Comparison of ENCODE assay signal across 18 mouse cellular contexts in genomic region chr12:14923768-14924167, GRCm38 (mm10).
"Had no signal": no experiment of that assay in that cellular context is flagged by ENCODE, and none has a peak within 500 bp of the region (broad histone marks: within the 10 kb centered on the region; RNA-seq: fewer than 3 reads in every experiment).

No protein-coding gene starts in this region.

- H3K9ac ChIP-seq: lung, embryonic 14.5 days; neural tube, embryonic 13.5 days; neural tube, embryonic 15.5 days; stomach, embryonic 15.5 days had no signal

- H3K9me3 ChIP-seq: midbrain, embryonic 10.5 days; neural tube, embryonic 13.5 days; neural tube, embryonic 15.5 days; stomach, embryonic 15.5 days had no signal

- H3K27me3 ChIP-seq: neural tube, embryonic 13.5 days; neural tube, embryonic 15.5 days; stomach, embryonic 15.5 days had no signal

- H3K27ac ChIP-seq: midbrain, embryonic 10.5 days; neural tube, embryonic 13.5 days; neural tube, embryonic 15.5 days; stomach, embryonic 15.5 days; stomach, postnatal 0 days had no signal

- H3K4me1 ChIP-seq: neural tube, embryonic 13.5 days; neural tube, embryonic 15.5 days; stomach, embryonic 15.5 days had no signal

- H3K4me3 ChIP-seq: midbrain, embryonic 10.5 days; myocyte; neural tube, embryonic 13.5 days; neural tube, embryonic 15.5 days; stomach, embryonic 15.5 days had no signal

- DNase-seq: lung, adult 18-20 months; lung, embryonic 14.5 days; lung, postnatal 10 days; lung, postnatal 4 days; midbrain, embryonic 14.5 days; retina, postnatal 1 day; right cerebral cortex, adult 18-20 months; right cerebral cortex, postnatal 14 days; thymus, adult 2 months; thymus, postnatal 25 days; thymus, postnatal 4 days had no signal

- H3K4me2 ChIP-seq: lung, embryonic 14.5 days; neural tube, embryonic 13.5 days; neural tube, embryonic 15.5 days; stomach, embryonic 15.5 days had no signal

- ATAC-seq: midbrain, embryonic 16.5 days had no signal

- H3K36me3 ChIP-seq: midbrain, embryonic 10.5 days; neural tube, embryonic 13.5 days; neural tube, embryonic 15.5 days; stomach, embryonic 15.5 days had no signal
